Mouse (Mus musculus) R1 (cell line): ENCODE results near the gene Agmat.

Experiments used
- DNase-seq: peaks from one replicate; pipeline ENCODE4 v3.0.0-alpha.2; 2018; ENCODE audit warnings: low read depth, low spot score

Agmat gene

DNA sequence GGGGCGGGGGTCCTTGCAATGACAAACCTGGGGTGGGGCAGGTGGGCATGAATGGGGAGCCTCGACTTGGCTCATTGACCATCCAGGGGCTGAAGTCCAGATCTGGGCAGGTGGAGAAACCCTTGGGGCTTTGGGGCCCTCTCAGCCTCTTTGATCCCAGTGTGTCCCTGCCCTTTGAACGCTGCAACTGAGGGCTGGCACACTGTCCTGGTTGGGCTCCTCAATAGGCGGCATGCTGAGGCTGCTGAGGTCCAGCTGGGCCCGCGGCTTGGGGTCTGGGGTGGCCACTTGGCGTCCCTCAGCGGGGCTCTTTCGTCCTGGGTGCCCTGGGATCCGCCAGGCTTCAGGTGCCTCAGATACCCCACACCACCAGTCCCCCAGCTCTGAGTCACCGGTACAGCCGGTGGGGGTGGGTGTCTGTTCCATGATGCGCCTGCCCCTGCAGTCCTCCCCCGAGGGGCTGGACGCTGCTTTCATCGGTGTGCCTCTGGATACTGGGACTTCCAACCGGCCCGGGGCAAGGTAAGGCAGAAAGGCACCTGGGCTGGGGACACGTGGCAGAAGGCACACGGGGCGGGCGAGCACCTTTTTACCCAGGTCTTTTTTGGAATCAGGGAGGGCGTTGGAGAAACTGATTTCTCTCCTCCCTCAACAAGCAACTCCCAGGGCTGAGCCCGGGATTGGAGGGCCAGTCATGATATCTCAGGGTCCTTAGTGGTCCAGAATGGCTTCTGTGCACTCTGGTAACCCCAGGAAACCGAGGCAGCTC, at the start of gene Agmat:
Gene Agmat (plus strand): TSS at position 95 of the 769 bp plus-strand sequence.
- no peak for DNase-seq

DNA sequence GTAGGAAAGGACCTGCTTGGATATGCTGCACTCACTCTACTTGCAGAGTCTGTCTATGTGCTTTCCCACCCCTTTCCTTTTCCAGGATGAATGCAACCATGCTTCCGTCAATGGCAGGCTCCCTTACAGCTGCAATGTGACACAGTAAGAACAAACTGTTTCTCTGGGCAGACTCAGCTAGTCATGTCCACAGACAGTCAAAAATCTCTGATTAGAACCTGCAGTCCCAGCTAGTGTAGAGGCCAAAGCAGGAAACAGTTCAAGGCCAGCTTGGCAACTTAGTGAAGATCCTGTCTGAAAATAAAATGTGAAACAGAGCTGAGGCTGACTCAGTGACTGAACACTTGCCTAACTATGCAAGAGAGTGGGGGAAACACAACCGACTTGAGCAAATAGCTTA, 41.8 kb upstream of the Agmat start:
- DNase-seq: no peak

DNA sequence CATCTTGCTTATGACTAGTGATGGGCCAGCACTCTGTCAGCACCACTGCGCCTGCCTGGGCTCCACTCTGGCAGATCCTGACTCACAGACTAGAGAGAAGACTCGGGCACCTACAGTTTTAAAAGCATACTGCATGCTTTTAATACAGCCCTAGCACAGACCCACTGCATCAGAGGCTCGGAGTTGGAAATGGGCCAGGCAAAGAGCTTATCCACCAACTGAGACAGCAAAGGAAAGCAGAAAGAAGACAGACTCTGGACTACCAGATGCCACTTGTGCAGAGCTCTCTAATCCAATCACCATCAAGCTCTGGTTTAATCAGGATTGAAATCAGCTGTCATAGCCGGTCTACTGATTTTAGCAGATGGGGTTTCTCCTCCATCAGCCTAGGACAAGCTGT, 41.1 kb upstream of the Agmat start:
- no peak for DNase-seq

DNA sequence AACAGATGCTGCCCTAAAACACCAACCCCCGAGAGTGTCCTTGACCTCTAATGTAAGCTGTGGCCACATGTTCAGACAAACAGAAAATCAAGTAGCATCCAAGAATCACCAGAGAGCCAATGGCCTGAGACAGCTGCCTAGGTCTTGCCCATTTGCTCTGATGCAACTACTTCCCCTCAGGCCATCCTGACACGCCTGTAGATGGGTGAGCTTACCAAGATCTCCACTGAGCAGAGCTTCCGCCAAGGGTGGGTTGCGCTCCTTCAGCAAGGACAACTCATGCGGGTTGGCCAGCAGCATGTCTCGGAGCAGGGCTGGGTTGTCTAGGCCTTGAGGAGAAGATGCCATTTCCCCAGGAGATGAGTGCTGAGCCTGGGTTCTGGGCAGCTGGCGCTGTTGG, 38.5 kb upstream of the Agmat start:
- DNase-seq: no peak

DNA sequence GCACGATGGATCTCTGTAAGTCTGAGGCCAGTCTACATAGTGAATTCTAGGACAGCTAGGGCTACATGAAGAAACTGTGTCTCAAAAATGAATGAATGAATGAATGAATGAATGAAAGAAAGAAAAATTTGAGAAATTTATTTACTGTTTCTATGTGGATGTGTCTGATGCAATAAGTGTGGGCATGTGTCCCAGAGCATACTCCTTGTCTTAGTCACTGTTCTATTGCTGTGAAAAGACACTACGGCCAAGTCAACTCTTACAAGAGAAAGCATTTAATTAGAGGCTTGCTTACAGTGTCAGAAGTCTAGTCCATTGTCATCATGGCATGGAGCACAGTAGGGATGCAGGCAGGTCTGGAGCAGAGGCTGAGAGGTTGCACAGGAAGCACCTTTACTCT, 37.5 kb upstream of the Agmat start:
- no peak for DNase-seq

DNA sequence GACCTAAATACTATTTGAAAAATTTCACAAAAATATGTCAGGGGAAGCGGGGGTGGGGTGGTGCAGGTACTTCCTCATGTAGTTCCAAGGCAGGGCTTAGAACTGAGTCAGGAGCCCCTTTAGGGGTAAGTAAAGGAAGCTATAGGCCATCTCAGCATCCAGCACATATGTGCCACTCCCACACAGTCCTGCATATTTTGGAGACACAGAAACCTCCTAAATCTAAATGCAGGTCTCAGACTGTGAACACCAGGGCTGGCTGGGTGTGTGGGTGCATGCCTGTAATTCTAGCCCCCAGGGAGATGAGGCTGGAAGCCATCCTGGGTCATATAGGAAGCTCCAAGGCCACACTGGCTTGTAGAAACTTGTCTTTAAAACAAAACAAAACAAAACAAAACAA, 35.2 kb upstream of the Agmat start:
- DNase-seq: no peak

DNA sequence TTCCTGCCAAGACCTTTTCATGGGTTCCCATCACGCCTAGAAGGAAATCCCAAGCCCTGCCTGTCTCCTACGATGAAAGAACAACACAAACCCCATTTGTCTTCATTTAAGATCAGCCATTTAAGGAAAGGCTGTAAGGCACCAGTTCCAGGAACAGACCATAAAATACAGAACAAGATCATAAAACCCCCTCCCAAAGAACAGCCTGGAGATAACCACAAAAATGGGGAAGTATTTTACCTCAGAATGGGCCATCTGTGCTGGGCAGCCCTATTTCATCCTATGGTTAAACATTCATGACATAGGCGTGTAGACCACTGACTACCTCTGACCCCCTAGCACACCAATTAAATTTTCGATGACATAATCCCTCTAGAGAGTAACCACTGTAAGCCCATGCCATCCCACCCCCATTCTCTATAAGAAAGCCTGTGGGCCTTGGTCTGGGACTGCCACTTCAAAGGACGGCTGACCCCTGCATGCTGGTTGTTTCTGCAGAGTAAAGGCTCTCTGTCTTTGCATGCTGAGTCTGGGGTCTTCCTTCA, 32.8 kb upstream of the Agmat start:
- DNase-seq: no peak

DNA sequence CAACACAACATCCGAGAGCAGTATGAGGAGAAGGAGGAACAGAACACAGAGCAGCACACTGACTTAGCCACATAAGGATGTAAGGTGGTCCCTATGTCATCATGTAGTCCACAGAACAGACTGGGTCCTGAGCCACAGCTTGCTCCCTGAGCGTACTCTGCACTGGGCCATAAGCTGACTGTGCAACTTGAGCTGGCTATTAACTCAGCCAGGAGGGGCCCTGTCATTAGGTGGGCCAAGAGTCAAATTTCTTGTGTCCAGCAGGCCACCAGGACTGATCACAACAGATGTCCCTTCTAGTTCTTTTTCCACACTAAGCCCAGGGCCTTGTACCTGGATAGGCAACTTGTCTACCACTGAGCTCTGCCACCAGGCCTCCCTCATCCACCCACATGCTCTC, 31.4 kb upstream of the Agmat start:
- DNase-seq: no peak

DNA sequence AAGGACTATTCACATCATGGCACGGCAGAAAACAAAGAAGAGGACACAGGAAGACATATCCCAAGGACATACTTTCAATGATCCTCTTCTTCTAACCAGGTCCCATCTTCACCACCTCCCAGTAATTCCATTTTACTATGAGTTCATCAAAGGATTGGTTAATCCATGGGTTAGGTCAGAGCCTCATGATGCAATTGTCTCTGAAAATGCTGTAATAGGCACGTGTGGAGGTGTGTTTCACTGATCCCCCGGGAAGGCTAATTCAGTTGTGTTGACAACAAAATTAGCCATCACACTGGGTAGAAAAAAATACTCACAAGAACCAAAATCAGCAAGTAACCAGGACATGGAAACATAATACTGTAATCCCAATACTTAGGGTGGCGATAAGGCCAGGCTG, 28.8 kb upstream of the Agmat start:
- no peak for DNase-seq

DNA sequence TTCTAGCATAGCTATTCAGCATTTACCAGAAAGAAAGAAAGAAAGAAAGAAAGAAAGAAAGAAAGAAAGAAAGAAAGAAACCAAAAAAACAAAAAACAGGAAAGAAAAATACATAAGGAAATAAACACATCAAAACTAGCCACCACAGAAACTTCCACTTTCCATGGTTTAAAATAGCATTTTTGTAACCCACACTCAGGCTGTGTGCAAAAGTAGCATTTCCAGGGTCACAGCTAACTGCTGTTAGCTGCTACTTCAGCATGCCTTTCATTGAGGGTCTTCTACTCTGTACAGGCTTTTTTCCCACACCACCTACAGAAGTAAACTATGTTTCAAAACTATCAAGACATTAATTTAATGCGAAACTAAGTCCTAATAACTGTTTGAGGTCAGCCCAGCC, 27.2 kb upstream of the Agmat start:
- no peak for DNase-seq

DNA sequence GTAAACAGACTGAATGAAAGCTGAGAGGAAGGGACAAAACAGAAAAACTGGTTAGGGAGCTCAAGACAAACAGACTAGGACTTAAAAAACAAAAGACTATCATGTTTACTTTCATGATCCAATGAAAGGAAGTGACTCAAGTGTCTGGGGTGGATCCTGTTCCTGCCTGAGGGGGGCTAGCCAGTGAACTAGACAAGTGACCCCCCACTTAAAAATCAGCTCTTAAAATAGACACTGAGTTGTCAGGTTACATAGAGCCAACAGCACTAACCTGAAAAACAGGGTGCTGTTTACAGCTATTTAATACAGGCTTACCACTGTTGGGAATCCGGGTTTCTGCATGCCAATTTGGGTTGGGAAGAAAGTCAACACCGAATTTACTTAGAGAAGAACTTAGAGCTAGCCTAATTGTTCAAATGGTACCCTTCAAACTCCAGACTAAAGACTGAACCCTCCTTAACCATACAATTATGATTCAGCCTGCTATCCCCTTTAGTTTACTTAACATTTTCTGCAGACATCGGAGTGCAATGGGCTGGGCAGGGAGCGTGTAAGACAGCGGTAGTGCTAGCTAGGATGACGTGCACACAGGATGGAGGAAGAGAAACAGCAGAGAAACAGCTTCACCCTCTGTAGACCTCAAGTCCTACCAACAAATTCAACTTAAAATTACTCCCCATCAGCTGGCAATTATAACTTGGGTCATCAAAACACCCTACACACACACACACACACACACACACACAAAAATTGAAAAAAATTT, 25.5 kb upstream of the Agmat start:
- DNase-seq: no peak

DNA sequence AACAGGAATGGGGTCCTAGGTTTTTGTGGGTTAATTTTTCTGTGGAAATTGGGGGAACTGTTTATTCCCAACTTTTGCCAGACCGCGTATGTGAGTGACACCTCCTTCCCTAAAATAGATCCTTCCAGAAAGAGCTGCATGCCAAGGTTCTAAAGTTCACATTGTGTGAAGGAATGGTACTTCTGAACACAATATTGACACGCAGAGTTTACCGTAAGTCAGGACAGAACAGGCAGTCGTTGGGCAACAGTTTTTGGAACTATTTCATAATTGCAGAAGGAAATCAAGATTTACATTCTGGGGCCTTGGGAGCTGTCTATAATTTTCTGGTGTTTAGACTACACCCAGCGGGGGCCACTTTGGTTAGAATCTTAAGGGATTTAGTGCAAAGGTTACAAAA, 24.5 kb upstream of the Agmat start:
- DNase-seq: no peak

DNA sequence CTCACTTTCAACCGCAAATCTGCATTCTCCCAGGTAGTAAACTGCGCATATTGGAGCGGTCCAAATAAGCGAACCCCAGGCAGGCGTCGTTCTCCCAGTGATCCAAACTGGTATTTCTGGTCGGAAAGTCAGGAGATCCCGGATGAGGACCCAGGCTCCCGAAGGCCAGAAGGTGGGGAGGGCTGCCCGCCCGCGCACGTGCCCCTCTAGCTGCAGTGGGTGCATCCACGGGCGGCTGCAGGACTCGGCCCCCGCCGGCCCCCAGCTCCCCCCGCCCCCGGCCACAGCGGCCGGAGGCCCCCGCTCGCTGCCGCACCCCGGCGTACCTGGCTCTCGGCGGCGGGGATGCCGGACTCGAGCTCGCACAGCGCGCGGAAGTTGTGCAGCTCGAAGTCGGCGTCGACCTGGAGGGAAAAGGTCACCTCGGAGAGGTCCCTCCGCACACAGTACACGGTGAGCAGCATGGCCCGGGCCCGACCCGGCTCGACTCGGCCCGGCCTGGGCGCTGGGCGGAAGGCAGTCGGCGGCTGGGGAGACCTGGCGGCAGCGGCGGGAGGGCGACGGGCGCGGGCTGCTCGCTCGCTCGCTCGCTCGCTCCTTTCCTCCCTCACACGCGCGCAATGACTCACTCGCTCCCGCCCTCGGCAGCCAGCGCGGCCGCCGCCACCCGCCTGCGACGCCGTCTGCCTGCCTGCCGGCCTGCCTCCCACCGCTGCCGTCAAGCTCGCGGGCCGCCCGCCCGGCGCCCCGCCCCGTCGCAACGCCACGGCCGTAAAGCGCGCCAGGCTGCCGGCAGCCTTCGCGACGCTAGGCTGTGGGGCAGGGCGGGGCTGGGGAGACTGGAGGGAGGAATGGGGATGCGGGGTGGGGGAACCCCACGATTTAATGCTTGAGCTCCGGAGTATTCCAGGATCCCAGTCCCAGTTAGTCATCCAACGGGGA, 23.5 kb upstream of the Agmat start, which contains the start of gene Ddi2:
Gene Ddi2 (minus strand): TSS at position 689 of the 942 bp plus-strand sequence.
- peak; percentile 86 for DNase-seq

DNA sequence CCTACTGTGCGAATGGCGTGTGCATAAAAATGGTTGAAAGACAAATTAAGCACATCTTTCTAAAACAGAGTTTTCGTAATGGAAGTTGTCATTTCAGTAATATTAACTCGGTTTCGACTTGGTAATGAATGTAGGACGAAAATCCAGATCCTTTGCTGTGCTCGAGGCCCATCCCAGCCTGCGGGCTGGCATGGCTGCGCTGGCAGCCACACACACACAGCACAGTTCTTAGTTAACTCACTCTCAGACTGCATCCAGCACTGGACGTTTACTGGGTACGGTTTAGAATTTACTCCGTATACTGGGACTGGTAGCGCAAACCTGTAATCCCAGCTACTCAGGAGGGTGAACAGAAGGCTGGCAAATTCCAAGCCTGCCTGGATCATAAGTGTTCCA, 22.8 kb upstream of the Agmat start:
- DNase-seq: no peak

DNA sequence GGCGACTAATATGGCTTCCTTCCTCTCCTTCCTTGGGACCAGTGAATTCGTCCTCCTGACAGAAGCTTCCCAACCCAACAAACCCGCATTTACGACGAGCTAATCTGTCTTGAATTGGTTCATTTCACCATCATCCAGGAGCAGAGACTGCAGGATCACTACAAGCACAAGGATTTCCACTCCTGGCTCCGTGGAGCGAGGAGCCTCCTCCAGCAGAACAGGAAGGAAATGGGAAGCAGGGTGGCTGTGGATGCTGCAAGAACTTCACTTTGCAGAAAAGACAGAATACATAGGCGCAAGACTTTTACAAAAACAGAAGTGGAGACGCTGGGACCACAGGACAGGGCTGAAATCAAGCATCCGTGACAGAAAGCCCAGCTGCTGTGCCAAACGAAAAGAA, 21.9 kb upstream of the Agmat start:
- no peak for DNase-seq

DNA sequence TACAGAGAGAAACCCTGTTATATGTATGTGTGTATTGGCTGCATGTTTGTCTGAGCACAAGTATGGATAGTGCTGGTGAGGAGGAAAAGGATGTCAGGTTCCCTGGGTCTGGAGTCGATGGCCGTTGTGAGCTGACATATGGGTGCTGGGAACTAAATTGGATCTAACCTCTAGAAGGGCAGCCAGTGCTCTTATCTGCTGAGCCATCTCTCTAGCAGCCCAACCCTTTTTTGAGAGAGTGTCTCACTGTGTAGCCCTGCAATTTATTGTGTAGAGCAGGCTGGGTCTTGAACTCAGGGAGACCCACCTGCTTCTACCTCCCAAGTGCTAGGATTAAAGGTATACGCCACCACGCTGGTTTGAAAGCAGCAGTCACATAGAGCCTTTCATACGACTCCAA, 21.2 kb upstream of the Agmat start:
- no peak for DNase-seq

DNA sequence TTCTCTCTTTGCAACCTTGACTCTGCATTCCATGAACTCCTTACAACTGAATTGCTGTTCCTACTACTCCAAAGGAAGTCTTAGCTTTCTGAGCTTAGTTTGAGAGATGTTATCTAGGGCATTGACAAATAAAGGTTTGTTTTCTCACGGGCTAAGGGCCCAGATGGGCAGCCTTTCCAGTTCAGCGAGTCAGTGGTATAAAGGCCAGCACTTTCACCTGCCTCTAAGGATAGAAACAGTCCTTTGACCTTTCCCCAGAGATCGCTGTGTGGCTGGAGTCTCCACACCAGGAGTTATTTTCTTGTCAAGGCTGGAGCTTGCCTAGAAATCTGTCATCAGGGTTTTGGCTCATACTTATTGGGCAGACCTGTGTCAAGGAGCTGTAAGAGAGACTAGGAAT, 20.7 kb upstream of the Agmat start:
- DNase-seq: no peak

DNA sequence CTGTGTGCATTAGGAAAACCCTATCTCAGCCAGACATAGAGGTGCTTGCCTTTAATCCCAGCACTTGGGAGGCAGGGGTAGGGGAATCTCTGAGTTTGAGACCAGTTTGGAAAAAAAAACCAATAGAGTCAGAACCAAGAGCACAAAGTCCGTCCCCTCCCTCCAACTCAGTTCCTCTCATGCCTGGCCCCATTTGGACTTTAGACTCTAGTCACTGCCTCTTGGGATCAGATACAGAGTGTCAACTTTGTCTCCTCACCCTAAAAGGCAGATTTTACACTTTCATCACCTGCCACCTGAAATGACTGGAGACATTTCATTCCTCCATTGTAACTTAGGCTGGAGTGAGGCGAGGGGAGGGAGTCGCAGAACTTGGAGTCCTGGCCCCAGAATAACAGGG, 17.2 kb upstream of the Agmat start:
- no peak for DNase-seq

DNA sequence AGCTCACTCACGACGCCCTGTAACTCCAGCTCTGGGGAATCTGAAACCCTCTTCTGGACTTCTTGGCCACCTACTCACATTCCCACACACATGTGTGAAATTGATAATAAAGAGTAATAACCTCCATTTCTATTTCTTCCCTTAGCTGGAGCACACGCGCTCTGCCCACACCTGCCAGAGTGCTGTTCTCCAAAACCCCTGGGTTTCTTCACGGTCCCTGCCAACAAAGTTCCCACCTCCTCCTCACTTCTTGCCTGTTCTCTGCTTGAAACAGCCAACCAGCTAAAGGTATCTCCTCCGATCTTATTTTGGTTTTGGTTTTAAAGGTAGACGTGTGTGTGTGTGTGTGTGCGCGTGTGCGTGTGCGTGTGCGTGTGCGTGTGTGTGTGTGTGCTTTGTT, 16.1 kb upstream of the Agmat start:
- DNase-seq: no peak

DNA sequence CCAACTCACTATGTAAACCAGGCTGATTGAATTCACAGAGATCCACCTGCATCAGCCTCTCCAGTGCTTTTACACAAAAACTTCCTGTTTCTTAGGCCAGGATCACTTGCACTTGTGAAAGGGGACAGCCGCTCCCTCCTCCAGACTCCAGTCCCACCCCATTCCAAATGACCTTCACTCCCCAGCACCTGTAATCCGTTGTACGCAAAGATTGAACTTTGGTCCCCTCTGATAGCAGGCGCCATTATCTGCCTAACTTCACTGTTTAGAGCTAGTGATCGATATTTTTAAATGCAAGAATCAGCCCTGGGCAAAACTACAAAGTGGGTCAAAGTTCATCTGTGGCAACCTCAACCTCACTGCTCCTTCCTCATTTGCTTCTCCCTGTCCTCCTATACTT, 14.7 kb upstream of the Agmat start:
- peak; percentile 50 for DNase-seq

DNA sequence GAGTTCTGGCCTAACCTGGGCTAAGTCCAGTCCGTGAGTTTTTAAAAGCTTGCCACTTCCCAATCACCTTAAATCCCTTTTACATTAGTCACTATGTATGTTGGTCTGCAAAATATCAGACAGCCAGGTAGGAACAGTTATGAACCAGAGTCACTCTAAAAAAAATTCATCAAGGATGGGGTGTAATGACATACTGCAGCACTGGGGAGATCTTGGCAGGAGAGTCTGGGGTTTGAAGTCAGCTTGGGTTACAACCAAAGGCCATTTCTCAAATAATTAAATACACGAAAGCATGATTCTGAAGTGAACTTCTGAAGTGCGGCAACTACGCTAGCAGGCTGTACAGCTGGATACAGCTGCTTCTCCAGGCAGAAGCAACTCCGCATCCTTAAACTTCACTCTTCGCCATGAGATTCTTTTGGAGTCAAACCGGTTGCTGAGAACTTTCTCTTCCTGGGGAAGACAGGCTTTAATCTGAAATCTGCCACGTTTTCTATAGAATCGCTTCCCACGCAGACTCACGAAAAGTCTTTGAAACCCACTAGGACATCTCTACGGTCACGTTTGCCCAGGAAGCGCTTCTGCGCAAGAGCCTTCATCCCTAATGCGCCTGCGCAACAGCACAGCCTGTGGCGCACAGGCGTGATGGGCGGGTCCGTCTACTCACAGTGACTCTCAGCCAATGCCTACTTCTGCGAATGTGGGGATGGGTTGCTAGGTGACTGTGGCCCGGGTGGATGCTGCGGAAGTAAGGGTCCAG, 11.8 kb upstream of the Agmat start:
- DNase-seq: peak; percentile 98
